Mouse (Mus musculus) megakaryocyte-erythroid progenitor cell, adult 5 weeks (primary cell): ENCODE data around the gene Ttc17. TPM values are rescaled to one million over a fixed set of nuclear protein-coding genes. Genes with fewer than 3 reads are reported as not detected.

Experiments used
- polyA plus RNA-seq: library from polyadenylated mRNA; stranded (reverse); fragments of >175 nt; gene quantifications from 2 replicates; pipeline ENCODE4 v1.2.3, GENCODE M21; 2012

The Ttc17 gene
- polyA plus RNA-seq, result 4.4 TPM in 2 replicates

GRCm38 (mm10) chr2:94406083-94406957 lies at the start of gene Ttc17:
Gene Ttc17, minus strand, starts transcription at chr2:94406689.

Other genes with a start within 250 kb of the Ttc17 start
- gene Hsd17b12, start 248.7 kb downstream of the Ttc17 start, polyA plus RNA-seq, result 21.0 and 27.4 TPM in 2 replicates
- 68.5 and 75.9 TPM in 2 replicates for gene Api5, start 31.4 kb upstream of the Ttc17 start, polyA plus RNA-seq